Mouse (Mus musculus): ENCODE results near the gene Ssc5d. TPM values are rescaled to one million over a fixed set of nuclear protein-coding genes. Genes with fewer than 3 reads are reported as not detected.

Gene Ssc5d
- total and polyA plus RNA-seq, 2 experiments from 2014 or later = 1.2 to 1.9 TPM

- Histone ChIP-seq H3K4me2 (ENCODE audit: low read depth, low read length, poor library complexity, severe bottlenecking) (no peak overlapping the region), H3K4me3 (ENCODE audit: low read depth, low read length) (no peak overlapping the region), H3K27me3 (ENCODE audit: insufficient read depth, low read length) (no peaks in the 10 kb centered on the region), H3K9me3 (ENCODE audit: low read length) (no peaks in the 10 kb centered on the region), H3K4me1 (ENCODE audit: insufficient read depth, low read length) (peaks cover 3% of the 10 kb centered on the region; the same call in 1 of the 2 replicates), H3K36me3 (ENCODE audit: insufficient read depth, low read length) (no peaks in the 10 kb centered on the region), H3K9ac (replicated peaks; ENCODE audit: low read length, poor library complexity, severe bottlenecking) (no peak overlapping the region), H3K27ac (ENCODE audit: low read depth, low read length) (no peak overlapping the region)
- no peak for ATAC-seq (ENCODE audit: low FRiP score)
- no peak for TF ChIP-seq CTCF (IDR thresholded peaks at IDR 0.05)
- WGBS = 84% methylated on average over 9 of the region's 9 CpGs
- no peak for DNase-seq (ENCODE audit: low spot score)
Measured at GRCm38 (mm10) chr7:4902404-4902803, 23.2 kb upstream of the Ssc5d start.

- 59% methylated on average over 10 of the region's 10 CpGs for WGBS
- no peak within 1 kb of the TSS for H3K9ac ChIP-seq (replicated peaks; ENCODE audit: low read length, poor library complexity, severe bottlenecking)
- H3K4me1 ChIP-seq (ENCODE audit: insufficient read depth, low read length) = no peaks in the 10 kb centered on the region
- no peak within 1 kb of the TSS for H3K4me3 ChIP-seq (ENCODE audit: low read depth, low read length)
- no peak within 1 kb of the TSS for H3K4me2 ChIP-seq (ENCODE audit: low read depth, low read length, poor library complexity, severe bottlenecking)
- no peak for TF ChIP-seq CTCF (IDR thresholded peaks at IDR 0.05)
- ATAC-seq (ENCODE audit: low FRiP score) (no peak), DNase-seq (ENCODE audit: low spot score) (no peak)
- H3K9me3 ChIP-seq (ENCODE audit: low read length) = no peaks in the 10 kb centered on the region
- H3K27ac ChIP-seq (ENCODE audit: low read depth, low read length) = no peak within 1 kb of the TSS
- no peaks in the 10 kb centered on the region for H3K27me3 ChIP-seq (ENCODE audit: insufficient read depth, low read length)
- no peaks in the 10 kb centered on the region for H3K36me3 ChIP-seq (ENCODE audit: insufficient read depth, low read length)
Measured at GRCm38 (mm10) chr7:4906466-4906950, 19.1 kb upstream of the Ssc5d start, which contains the start of gene Gm36210. Gene Gm36210 (minus strand): TSS chr7:4906516.

GRCm38 (mm10) chr7:4911561-4911960, 14.0 kb upstream of the Ssc5d start:
- Histone ChIP-seq H3K4me2 (ENCODE audit: low read depth, low read length, poor library complexity, severe bottlenecking) (0 out of 2 replicates have a peak overlapping the region, but pooled peaks have one; percentile 12), H3K9ac (replicated peaks; ENCODE audit: low read length, poor library complexity, severe bottlenecking) (no peak overlapping the region), H3K9me3 (ENCODE audit: low read length) (no peaks in the 10 kb centered on the region), H3K27me3 (ENCODE audit: insufficient read depth, low read length) (no peaks in the 10 kb centered on the region), H3K36me3 (ENCODE audit: insufficient read depth, low read length) (no peaks in the 10 kb centered on the region), H3K4me3 (ENCODE audit: low read depth, low read length) (no peak overlapping the region; the same call in 1 of the 2 replicates), H3K27ac (ENCODE audit: low read depth, low read length) (no peak overlapping the region), H3K4me1 (ENCODE audit: insufficient read depth, low read length) (0 out of 2 replicates have a peak, but pooled peaks cover 3% of the 10 kb centered on the region)
- ATAC-seq (ENCODE audit: low FRiP score) (no peak), DNase-seq (ENCODE audit: low spot score) (peak; percentile 72)
- peak; percentile 61 for TF ChIP-seq CTCF (IDR thresholded peaks at IDR 0.05)
- WGBS = 36% methylated on average over 9 of the region's 9 CpGs

- Histone ChIP-seq H3K9me3 (ENCODE audit: low read length) (no peaks in the 10 kb centered on the region), H3K27me3 (ENCODE audit: insufficient read depth, low read length) (no peaks in the 10 kb centered on the region), H3K27ac (ENCODE audit: low read depth, low read length) (no peak overlapping the region), H3K4me2 (ENCODE audit: low read depth, low read length, poor library complexity, severe bottlenecking) (0 out of 2 replicates have a peak overlapping the region, but pooled peaks have one; percentile 9), H3K36me3 (ENCODE audit: insufficient read depth, low read length) (no peaks in the 10 kb centered on the region), H3K4me3 (ENCODE audit: low read depth, low read length) (peak overlapping the region; percentile 16), H3K4me1 (ENCODE audit: insufficient read depth, low read length) (peaks cover 8% of the 10 kb centered on the region; the same call in 1 of the 2 replicates), H3K9ac (replicated peaks; ENCODE audit: low read length, poor library complexity, severe bottlenecking) (no peak overlapping the region)
- 60% methylated on average over 5 of the region's 5 CpGs for WGBS
- DNase-seq (ENCODE audit: low spot score) = peak; percentile 55
- TF ChIP-seq CTCF (IDR thresholded peaks at IDR 0.05) = no peak
- no peak for ATAC-seq (ENCODE audit: low FRiP score)
Measured at GRCm38 (mm10) chr7:4912248-4912647, 13.3 kb upstream of the Ssc5d start.

- Histone ChIP-seq H3K4me3 (ENCODE audit: low read depth, low read length) (peak within 1 kb of the TSS; percentile 57), H3K9ac (replicated peaks; ENCODE audit: low read length, poor library complexity, severe bottlenecking) (peak within 1 kb of the TSS; percentile 74), H3K4me1 (ENCODE audit: insufficient read depth, low read length) (peaks cover 8% of the 10 kb centered on the region; the same call in 1 of the 2 replicates), H3K27me3 (ENCODE audit: insufficient read depth, low read length) (no peaks in the 10 kb centered on the region), H3K9me3 (ENCODE audit: low read length) (no peaks in the 10 kb centered on the region), H3K27ac (ENCODE audit: low read depth, low read length) (peak within 1 kb of the TSS; percentile 98), H3K36me3 (ENCODE audit: insufficient read depth, low read length) (peaks cover 18% of the 10 kb centered on the region), H3K4me2 (ENCODE audit: low read depth, low read length, poor library complexity, severe bottlenecking) (peak within 1 kb of the TSS; percentile 44)
- ATAC-seq (ENCODE audit: low FRiP score) (peak; percentile 91), DNase-seq (ENCODE audit: low spot score) (peak; percentile 97)
- no peak for TF ChIP-seq CTCF (IDR thresholded peaks at IDR 0.05)
- WGBS = under 1% methylated on average over 34 of the region's 56 CpGs
Measured at GRCm38 (mm10) chr7:4915007-4915665, 10.4 kb upstream of the Ssc5d start, which contains the start of gene Zfp628. Gene Zfp628 (plus strand): TSS chr7:4915217.
